Mouse (Mus musculus): ENCODE results near the gene Bbs5. TPM values are rescaled to one million over a fixed set of nuclear protein-coding genes. Genes with fewer than 3 reads are reported as not detected.
"Not testable (repeated sequence)": the region's sequence is repeated elsewhere in the genome, so short reads cannot be mapped to it uniquely, and the experiment has no call there.

Gene Bbs5
- total RNA-seq, 2 experiments from 2014 or later = 2.8 to 4.2 TPM

DNA sequence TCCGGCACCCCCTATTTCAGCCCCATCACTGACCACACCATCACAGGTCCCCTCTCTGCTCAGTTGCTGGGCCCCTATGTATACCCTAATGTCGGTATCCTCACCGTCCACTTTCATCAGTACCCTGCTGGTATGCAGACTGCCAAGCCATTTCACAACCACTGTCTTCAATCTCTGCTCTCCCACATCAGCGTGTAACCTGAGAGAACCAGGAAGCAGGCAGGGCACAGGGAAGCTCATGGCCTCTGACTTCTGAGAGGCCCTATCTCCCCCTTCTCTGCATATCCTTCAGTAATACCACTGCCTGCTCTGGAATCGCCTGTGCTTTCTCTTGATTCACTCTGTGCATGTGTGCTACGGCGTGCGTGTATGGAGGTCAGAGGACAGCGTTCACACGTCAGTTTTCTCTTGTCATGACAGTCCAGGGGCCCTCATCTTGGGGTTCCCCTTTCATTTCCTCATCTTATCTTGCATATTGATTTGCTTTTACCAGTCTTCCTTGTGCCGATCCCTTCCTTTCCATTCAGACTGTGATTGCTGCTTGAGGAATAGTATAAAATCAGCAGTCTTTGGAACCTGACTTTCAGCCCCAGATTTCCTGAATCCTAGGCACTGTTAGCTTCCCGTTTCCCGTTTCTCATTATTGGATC is 17.0 kb downstream of the Bbs5 start:
- intact Hi-C loops (cut with DNase I; ENCODE audit: low total_unique reads) = no loop called here
- no peak for DNase-seq

DNA sequence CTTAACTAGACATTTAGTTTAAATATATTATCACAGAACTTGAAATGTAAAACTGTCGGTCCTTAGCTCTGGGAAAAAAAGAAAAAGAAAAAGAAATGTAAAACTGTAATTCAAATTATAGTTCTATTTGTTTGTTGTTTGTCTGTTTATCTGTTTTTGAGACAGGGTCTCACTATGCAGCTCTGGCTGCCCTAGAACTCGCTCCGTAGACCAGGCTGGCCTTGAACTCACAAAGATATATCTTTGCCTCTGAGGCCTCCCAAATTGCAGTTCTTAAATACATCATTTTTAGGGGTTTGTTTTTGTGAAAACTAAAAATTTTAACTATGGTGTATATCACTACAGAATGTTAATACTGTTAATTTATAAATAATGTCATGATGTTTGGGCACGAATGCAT is 20.7 kb downstream of the Bbs5 start:
- no peak for DNase-seq
- intact Hi-C loops (cut with DNase I; ENCODE audit: low total_unique reads) = no loop called here

DNA sequence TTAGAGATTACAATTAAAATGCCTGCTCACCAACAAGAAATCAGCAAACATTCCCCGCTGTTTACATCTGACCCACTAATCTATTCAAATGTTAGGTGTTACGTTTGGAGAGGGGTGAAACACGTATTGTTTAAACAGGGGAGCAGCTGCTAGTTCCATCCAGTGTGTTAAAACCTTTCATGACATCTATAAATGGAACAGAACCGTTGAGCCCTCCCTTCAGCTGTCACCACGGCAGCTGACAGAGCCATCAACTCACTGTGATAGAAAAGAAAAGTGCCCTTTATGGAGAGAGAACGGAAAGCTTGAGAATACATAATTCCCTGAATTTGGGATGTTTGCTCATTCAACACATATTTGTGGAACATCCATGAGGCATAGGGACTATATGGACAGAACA is 21.4 kb downstream of the Bbs5 start:
- DNase-seq = no peak
- intact Hi-C loops (cut with DNase I; ENCODE audit: low total_unique reads) = no loop called here

DNA sequence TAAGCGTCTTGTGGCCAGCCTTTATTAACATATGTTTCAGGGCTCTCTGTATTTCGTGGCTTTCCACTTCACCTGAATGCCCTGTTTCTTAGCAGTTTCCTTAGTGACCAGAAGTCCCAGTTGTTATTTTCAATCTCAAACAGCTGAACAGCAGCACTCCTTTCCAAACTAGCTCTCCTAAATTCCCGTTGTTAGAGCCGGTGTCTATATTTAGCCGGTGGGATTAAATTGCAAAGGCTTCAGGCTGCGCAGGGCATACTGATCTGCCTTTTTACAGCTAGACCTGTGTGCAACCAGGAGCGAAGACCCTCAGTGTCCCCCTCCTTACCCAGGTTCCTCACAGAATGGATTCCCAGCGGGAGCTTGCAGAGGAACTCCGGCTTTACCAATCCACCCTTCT is 22.9 kb downstream of the Bbs5 start, which contains the start of gene Klhl41:
TSS of gene Klhl41 (plus strand) at position 268 of the 400 bp plus-strand sequence.
- no peak for DNase-seq
- intact Hi-C loops (cut with DNase I; ENCODE audit: low total_unique reads) = no loop called here

DNA sequence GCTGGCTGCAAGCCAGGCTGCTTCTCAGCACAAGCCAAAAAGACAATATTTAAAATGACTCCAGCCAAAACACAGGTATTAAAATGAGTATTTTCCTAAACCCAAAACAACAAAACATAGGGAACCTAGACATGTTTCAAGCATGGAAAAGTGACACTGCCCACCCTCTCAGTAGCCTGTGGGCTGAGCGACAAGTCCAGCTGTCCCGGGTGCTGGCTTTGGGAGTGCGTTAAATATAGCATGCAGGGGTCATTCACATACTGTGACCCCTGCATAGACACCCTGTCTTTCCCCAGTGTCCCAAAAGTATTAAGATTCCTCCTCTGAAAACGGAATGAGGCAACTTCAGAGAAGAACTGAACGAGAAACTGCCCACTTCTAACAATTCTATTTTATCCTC is 26.8 kb downstream of the Bbs5 start:
- intact Hi-C loops (cut with DNase I; ENCODE audit: low total_unique reads) = no loop called here
- peak; percentile 28 for DNase-seq

DNA sequence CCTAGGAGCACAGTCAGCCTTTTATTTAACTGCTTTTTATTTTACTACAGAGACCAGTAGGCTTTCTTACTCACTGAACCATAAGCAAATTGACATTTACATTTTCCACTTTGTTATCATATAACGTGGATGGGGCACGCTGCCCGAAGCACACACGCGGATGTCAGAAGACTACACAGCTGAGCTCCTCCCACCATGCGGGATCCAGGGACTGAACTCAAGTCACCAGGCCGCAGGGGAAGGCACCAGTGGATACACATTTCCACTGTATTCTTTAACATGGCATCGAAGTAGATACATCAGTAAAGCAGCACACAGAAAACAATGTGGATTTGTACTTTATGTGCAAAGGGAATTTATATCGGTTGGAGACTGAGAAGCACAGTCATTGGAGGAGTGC is 28.3 kb downstream of the Bbs5 start:
- intact Hi-C loops (cut with DNase I; ENCODE audit: low total_unique reads) = no loop called here
- no peak for DNase-seq

DNA sequence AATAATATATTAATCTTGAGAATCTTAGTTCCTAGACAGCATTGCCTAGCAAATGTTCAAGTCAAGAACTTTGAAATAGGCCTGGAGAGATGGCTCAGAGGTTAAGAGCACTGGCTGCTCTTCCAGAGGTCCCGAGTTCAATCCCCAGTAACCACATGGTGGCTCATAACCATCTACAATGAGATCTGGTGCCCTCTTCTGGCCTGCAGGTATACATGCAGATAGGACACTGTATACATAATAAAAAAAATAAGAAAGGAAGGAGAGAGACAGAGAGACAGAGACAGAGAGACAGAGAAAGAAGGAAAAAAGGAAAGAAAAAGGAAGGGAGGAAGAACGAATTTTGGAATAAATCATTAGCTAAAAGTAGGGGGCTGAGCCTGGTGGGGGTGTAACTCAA is 29.7 kb downstream of the Bbs5 start:
- intact Hi-C loops (cut with DNase I; ENCODE audit: low total_unique reads) = no loop called here

DNA sequence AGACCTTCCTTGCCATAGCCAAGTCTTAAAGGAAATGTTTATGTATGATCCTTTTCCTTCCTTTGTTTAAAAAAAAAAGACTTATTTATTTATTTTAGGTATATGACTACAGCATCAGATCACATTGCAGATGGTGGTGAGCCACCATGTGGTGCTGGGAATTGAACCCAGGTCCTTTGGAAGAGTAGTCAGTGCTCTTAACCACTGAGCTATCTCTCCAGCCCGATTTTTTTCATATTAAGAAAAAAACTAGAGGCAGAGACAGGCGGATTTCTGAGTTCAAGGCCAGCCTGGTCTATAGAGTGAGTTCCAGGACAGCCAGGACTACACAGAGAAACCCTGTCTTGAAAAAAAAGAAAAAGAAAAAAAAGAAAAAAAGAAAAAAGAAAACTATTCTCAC is 30.2 kb downstream of the Bbs5 start:
- DNase-seq; intact Hi-C loops (cut with DNase I; ENCODE audit: low total_unique reads): not testable (repeated sequence)

More for the DNA sequence above, 29.7 kb downstream of the Bbs5 start:
- DNase-seq = no peak

DNA sequence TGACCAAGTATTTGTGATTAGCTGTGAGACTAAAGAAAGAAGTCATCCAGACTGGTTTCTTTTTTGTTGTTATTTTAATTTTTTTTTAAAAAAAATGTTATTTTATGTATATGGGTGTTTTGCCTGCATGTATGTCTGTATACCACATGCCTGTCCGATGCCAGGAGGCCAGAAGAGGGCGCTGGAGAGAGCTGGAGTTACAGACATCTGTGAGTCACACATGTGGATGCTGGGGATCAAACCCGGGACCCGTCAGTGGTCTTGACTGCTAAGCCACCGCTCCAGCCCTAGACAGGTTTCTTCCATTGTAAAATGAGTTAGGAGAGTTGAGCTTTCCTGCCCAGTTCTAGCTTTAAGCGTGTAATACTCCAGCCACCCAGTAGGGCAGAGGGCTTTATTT is 33.0 kb downstream of the Bbs5 start:
- DNase-seq = no peak
- intact Hi-C loops (cut with DNase I; ENCODE audit: low total_unique reads) = no loop called here

DNA sequence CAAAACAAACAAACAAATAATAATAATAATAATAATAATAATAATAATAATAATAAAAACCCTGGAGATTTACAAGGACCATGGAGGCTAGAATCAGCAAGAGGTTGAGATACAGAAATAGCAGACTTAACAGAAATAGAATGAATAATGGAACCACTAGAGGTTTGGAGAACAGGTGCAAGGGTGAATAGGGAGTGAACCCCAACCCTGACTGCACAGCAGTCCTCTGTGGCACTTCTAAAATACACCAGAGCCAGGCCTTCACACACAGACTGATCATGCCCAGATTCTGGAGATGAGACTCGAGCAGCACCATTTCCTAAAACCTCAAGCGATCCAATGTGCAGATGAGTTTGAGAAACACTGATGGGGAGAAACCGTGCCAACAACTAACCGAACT is 35.0 kb downstream of the Bbs5 start:
- no peak for DNase-seq
- intact Hi-C loops (cut with DNase I; ENCODE audit: low total_unique reads) = no loop called here

DNA sequence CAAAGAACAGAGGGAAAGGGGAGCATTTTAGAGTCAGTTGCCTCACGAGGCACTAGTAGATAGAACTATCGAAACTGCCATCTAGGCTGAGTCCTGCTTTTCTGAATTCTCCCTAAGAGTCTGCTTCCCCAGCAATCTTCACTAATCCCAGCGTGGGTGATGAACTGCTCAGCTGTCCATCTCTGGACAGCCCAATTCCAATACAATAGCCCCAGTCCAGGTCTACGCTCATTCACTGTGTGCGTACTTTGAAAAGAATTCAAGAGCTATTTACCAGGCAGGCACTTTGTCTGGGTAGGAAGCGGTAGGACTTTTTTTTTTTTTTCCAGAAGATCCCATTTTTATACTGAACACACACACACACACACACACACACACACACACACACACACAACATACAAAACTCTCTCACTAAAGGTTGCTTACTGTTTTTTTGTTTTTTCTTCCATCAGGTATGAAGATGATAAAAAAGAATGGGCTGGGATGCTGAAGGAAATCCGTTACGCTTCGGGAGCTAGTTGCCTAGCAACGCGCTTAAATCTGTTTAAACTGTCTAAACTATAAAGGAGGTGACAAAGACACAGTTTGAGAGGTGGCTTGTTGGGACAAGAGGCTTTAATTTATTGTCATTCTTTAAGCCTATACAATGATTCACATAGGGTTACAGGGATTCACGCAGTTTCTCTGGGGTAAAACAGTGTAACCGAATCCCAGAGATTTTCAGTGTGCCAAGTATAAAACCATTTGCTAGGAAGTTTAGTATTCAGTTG is 36.2 kb downstream of the Bbs5 start:
- no peak for DNase-seq
- intact Hi-C loops (cut with DNase I; ENCODE audit: low total_unique reads) = no loop called here

DNA sequence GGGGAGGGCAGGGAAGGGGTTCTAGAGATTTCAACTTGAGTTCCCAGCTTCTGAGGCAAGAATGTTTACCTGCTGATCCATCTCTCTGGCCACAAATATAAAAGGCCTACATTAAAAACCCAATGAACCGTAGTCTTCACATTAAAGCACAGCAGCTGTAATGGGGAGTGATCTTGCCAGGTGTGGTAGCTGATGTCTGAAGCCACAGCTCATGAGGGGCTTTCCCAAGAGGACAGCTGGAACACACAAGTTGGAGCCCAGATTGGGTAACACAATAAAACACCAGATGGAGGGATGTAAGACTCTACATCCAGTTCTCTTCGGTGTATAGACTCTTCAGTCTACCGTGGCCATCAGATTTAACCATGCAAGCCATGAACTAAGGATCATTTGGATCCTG is 37.5 kb downstream of the Bbs5 start:
- no peak for DNase-seq
- intact Hi-C loops (cut with DNase I; ENCODE audit: low total_unique reads) = no loop called here

DNA sequence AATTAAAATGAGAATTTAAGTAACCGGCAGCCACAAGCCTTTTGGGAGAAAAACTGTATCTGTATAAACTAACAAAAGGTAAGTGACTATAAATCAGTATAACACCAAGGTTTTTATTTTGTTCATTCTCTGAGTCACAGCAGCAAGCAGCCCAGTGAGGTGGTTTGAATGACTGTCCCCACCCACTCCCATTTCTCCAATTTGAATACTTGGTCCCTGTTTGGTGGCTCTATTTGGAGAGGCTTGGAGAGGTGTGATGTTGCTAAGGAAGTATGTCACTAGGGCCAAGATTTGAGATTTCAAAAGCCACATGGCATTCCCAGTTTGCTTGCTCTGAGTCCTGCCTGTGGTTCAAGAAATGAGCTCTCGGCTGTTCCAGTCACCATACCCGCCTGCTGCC is 43.2 kb downstream of the Bbs5 start:
- intact Hi-C loops (cut with DNase I; ENCODE audit: low total_unique reads) = no loop called here

DNA sequence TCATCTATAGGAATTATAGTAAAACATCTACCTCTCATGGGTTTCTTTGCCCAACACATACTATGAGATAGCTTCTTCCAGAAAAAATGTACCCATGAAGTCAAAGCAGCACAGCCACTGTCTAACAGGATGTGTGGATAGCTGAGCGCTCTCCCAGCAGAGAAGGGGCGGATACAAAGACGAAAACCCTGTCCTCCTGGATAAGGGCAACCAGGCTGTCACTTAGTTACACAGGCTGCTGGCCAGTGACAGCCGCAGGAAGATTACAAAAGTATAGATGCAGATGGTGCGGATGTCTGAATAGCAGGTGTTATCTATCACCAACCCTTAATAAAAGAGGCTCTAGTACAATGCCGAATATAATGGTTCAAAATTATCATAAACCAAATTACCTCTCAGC is 43.9 kb downstream of the Bbs5 start:
- intact Hi-C loops (cut with DNase I; ENCODE audit: low total_unique reads) = no loop called here
- no peak for DNase-seq

More for the DNA sequence above, 43.2 kb downstream of the Bbs5 start:
- DNase-seq = no peak

DNA sequence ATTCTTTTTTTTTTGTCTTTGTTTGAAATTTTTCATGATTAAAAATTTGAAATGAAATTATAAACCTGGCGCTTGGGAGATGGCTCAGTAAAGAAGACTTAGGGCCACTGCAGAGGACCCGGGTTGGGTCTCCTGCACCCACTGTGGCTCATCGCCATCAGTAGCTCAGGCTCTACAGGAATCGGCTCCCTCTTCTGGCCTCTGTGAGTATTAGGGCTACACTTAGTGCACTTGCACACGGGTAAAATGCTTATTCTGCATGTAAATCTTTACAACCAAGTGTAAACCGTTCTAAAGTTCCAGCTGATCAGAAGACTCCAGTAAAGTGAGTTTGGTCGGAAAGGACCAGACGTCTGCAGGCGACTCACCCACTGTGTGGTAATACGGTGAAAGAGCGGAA is 46.5 kb downstream of the Bbs5 start:
- intact Hi-C loops (cut with DNase I; ENCODE audit: low total_unique reads) = no loop called here
- DNase-seq = no peak

DNA sequence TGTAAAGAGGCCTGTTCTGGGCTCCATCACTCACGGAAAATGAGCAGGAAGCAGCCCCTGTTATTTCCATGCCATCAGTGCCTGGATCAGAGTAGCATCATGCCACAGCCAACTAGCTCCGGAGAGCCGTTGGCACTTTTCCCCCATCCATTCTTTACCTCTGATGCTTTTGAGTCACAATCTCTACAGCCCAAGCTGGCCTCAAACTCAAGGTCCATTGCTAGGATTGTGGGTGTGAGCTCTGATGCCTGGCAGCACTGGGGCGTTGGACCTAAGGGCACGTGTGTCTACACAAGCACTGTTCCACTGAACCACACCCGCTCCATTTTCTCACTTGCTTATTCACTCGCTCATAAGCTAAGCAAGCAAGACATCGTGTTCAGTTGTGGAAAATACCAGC is 53.5 kb downstream of the Bbs5 start:
- intact Hi-C loops (cut with DNase I; ENCODE audit: low total_unique reads) = no loop called here
- no peak for DNase-seq

DNA sequence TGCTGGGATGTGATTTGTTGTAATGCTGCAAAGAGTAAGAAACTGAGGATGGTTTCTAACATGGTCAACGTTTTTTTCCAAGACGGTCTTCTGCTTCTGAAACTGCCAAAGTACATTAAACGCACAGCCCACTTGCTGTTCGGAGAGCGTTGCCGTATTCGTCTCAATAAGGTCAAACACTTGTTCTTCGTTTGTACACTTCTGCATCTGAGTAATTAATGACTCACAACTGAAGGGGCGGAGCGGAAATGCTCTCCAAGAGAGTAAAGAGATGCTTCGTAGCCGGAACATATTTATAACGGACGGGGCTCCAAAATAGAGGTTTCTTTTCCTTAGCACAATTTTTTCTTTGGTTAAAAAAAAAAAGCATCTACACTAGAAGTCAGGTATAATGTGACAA is 65.2 kb downstream of the Bbs5 start:
- intact Hi-C loops (cut with DNase I; ENCODE audit: low total_unique reads) = no loop called here
- DNase-seq = no peak

DNA sequence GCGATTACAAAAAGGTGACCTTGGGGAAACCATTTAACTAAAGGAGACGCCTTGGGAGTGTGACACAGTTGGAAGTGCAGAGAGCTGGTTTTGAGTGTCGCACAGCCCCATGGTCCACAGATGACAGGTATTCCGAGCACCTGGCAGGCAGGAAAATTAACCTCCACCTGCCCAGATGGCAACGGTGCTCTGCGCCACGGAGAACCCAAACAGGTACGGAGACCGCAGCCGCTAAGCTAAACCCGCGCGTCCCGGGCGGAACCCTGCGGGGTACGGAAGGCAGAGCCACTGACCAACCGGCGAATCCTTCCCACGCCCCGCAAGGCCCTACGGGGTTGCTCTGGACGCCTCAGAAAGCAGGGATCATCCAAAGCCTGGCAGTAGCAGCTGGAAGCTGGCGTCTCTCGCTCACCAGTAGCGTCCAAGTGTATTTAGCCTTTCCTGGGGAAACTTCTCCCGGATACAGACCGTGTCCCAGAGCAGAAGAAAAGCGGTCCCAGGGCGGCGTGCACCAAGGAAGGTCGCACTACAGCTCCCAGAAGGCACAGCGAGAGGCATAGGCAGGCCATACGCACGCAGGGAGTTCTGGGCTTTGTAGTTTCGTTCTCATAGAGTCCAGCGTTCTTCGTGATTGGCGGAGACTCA is 66.1 kb downstream of the Bbs5 start, which contains the start of gene Fastkd1:
TSS of gene Fastkd1 (minus strand) at position 536 of the 645 bp plus-strand sequence.
- peak; percentile 80 for DNase-seq
- intact Hi-C loops (cut with DNase I; ENCODE audit: low total_unique reads) = no loop called here

DNA sequence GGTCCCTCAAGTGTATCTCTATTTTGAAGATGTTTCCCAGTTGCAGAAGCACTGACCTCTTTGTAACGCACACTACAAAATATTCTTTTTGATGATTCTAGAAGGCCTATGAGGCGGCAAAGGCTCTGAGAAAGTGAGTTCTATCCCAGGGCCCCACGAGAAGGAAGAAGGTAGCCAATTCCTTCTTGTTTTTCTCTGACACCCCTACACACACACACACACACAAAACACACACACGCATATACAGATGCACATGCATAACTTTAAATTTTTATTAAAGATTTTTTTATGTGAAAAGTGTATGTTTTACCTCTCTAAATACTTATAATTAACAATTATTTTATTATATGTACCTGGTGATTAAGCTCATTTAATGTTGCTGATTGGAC is 66.6 kb downstream of the Bbs5 start:
- no peak for DNase-seq
- intact Hi-C loops (cut with DNase I; ENCODE audit: low total_unique reads) = no loop called here

DNA sequence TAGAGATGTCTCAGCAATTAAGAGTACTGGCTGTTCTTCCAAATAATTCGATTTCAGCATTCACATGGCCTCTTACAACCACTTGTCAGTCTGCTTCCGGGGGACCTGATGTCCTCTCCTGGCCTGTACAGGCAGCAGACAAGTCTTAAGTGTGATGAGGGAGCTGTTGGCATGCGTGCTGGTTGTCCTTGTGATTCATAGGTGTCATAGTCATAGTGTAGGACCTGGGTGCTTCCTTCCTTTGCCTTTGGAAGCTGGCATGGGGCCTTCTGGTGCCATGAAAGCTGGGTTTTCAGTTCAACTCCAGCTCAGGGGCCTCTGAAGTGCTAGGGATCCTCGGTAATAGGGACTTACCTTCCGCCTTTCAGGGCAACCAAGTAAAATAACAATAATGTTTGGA is 67.2 kb downstream of the Bbs5 start:
- no peak for DNase-seq
- intact Hi-C loops (cut with DNase I; ENCODE audit: low total_unique reads) = no loop called here

DNA sequence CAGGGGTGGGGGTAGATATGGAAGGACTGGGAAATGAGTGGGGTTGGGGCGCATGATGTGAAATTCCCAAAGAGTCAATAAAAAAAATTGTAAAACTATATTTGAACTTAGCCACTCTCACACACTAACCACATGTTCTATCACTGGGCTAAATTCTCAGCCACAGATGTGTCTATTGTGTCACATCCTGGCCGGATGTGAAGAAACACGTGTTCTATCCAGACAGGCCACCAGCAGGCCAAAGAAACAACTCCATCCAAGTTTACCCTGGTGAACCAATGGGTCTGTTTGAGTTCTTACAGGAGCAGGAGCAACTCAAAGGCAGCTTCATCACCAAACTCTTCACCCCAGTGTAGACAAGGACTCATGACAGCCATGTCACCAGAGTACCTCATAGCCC is 69.5 kb downstream of the Bbs5 start:
- intact Hi-C loops (cut with DNase I; ENCODE audit: low total_unique reads) = no loop called here
- no peak for DNase-seq
